Mouse (Mus musculus): Measurements from ENCODE around the gene Cisd3. TPM values are rescaled to one million over a fixed set of nuclear protein-coding genes. Genes with fewer than 3 reads are reported as not detected.
"Not testable (repeated sequence)": the region's sequence is repeated elsewhere in the genome, so short reads cannot be mapped to it uniquely, and the experiment has no call there.

Gene Cisd3
- polyA plus RNA-seq, 1 experiment from 2014 or later: 52.6 TPM

GRCm38 (mm10) chr11:97728730-97729129, 43.1 kb downstream of the Cisd3 start:
- no peak overlapping the region for H3K27ac ChIP-seq (replicated peaks in 1 of 2; ENCODE audit: control insufficient read depth in 1 of 2, insufficient read depth in 1 of 2, low read depth in 2 of 2, low read length in 2 of 2)
- no peaks in the 10 kb centered on the region for H3K27me3 ChIP-seq (ENCODE audit: control insufficient read depth, insufficient read depth, low read length)
- no peaks in the 10 kb centered on the region for H3K9me3 ChIP-seq (ENCODE audit: control insufficient read depth, low read length)
- peaks cover 77% of the 10 kb centered on the region for H3K36me3 ChIP-seq (ENCODE audit: control insufficient read depth, insufficient read depth, low read length)
- 59% methylated on average over 7 of the region's 7 CpGs for WGBS
- H3K4me2 ChIP-seq (ENCODE audit: low read length): no peak overlapping the region
- H3K4me3 ChIP-seq (ENCODE audit: control insufficient read depth in 1 of 2, insufficient read depth in 1 of 2, low read depth in 1 of 2, low read length in 2 of 2): no peak overlapping the region
- H3K4me1 ChIP-seq (ENCODE audit: control insufficient read depth in 2 of 2, insufficient read depth in 2 of 2, low read length in 2 of 2): no peaks in the 10 kb centered on the region; a peak in 1 of 4 replicates
- no peak overlapping the region for H3K9ac ChIP-seq (ENCODE audit: low read length)
- ATAC-seq (ENCODE audit: insufficient number of reproducible peaks, insufficient read depth, low FRiP score, low read depth): no peak

- H3K27me3 ChIP-seq (ENCODE audit: control insufficient read depth, insufficient read depth, low read length): no peaks in the 10 kb centered on the region
- no peak overlapping the region; the same call in 1 of the 2 replicates for H3K9ac ChIP-seq (ENCODE audit: low read length)
- H3K27ac ChIP-seq (replicated peaks in 1 of 2; ENCODE audit: control insufficient read depth in 1 of 2, insufficient read depth in 1 of 2, low read depth in 2 of 2, low read length in 2 of 2): no peak overlapping the region
- H3K36me3 ChIP-seq (ENCODE audit: control insufficient read depth, insufficient read depth, low read length): peaks cover 33% of the 10 kb centered on the region
- ATAC-seq (ENCODE audit: insufficient number of reproducible peaks, insufficient read depth, low FRiP score, low read depth): no peak
- H3K9me3 ChIP-seq (ENCODE audit: control insufficient read depth, low read length): no peaks in the 10 kb centered on the region
- WGBS: 53% methylated on average over 10 of the region's 10 CpGs
- no peak overlapping the region for H3K4me2 ChIP-seq (ENCODE audit: low read length)
- H3K4me1 ChIP-seq (ENCODE audit: control insufficient read depth in 2 of 2, insufficient read depth in 2 of 2, low read length in 2 of 2): no peaks in the 10 kb centered on the region
- no peak overlapping the region for H3K4me3 ChIP-seq (ENCODE audit: control insufficient read depth in 1 of 2, insufficient read depth in 1 of 2, low read depth in 1 of 2, low read length in 2 of 2)
These were observed 48.1 kb downstream of the Cisd3 start for GRCm38 (mm10) chr11:97733689-97734088.

- H3K4me3 ChIP-seq (ENCODE audit: control insufficient read depth in 1 of 2, insufficient read depth in 1 of 2, low read depth in 1 of 2, low read length in 2 of 2); H3K27ac ChIP-seq (replicated peaks in 1 of 2; ENCODE audit: control insufficient read depth in 1 of 2, insufficient read depth in 1 of 2, low read depth in 2 of 2, low read length in 2 of 2); ATAC-seq (ENCODE audit: insufficient number of reproducible peaks, insufficient read depth, low FRiP score, low read depth); H3K4me2 ChIP-seq (ENCODE audit: low read length); H3K9ac ChIP-seq (ENCODE audit: low read length); H3K27me3 ChIP-seq (ENCODE audit: control insufficient read depth, insufficient read depth, low read length); H3K9me3 ChIP-seq (ENCODE audit: control insufficient read depth, low read length); H3K4me1 ChIP-seq (ENCODE audit: control insufficient read depth in 2 of 2, insufficient read depth in 2 of 2, low read length in 2 of 2): not testable (repeated sequence)
- peaks cover 23% of the 10 kb centered on the region for H3K36me3 ChIP-seq (ENCODE audit: control insufficient read depth, insufficient read depth, low read length)
- 85% methylated on average over 5 of the region's 5 CpGs for WGBS
These were observed 49.2 kb downstream of the Cisd3 start for GRCm38 (mm10) chr11:97734810-97735209.

DNA sequence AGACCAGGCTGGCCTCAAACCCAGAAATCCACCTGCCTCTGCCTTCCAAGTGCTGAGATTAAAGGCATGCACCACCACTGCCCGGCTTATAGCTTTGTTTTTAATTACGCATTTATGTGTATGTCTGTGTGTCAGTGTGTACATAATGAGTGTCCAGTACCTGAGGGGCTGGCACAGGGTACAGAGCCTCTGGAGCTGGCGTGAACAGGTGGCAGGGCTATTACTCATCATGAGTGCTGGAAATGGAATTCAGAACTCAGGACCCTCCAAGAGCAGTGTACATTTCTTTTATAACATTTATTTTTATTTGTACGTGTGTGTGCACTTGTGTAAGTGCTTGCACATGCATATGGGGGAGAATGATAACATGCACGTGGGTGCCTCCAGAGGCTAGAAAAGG, 51.0 kb downstream of the Cisd3 start:
- Histone ChIP-seq H3K4me1 (ENCODE audit: control insufficient read depth in 2 of 2, insufficient read depth in 2 of 2, low read length in 2 of 2) (no peaks in the 10 kb centered on the region), H3K27me3 (ENCODE audit: control insufficient read depth, insufficient read depth, low read length) (no peaks in the 10 kb centered on the region), H3K27ac (replicated peaks in 1 of 2; ENCODE audit: control insufficient read depth in 1 of 2, insufficient read depth in 1 of 2, low read depth in 2 of 2, low read length in 2 of 2) (no peak overlapping the region), H3K4me2 (ENCODE audit: low read length) (no peak overlapping the region), H3K36me3 (ENCODE audit: control insufficient read depth, insufficient read depth, low read length) (peaks cover 8% of the 10 kb centered on the region), H3K9ac (ENCODE audit: low read length) (no peak overlapping the region), H3K4me3 (ENCODE audit: control insufficient read depth in 1 of 2, insufficient read depth in 1 of 2, low read depth in 1 of 2, low read length in 2 of 2) (no peak overlapping the region), H3K9me3 (ENCODE audit: control insufficient read depth, low read length) (no peaks in the 10 kb centered on the region)
- WGBS: 82% methylated on average over 5 of the region's 5 CpGs
- ATAC-seq (ENCODE audit: insufficient number of reproducible peaks, insufficient read depth, low FRiP score, low read depth): no peak

GRCm38 (mm10) chr11:97737600-97737999, 52.0 kb downstream of the Cisd3 start:
- H3K4me3 ChIP-seq (ENCODE audit: control insufficient read depth in 1 of 2, insufficient read depth in 1 of 2, low read depth in 1 of 2, low read length in 2 of 2): no peak overlapping the region

More at GRCm38 (mm10) chr11:97737600-97737999, 52.0 kb downstream of the Cisd3 start:
- H3K27ac ChIP-seq (replicated peaks in 1 of 2; ENCODE audit: control insufficient read depth in 1 of 2, insufficient read depth in 1 of 2, low read depth in 2 of 2, low read length in 2 of 2): no peak overlapping the region
- no peak overlapping the region for H3K9ac ChIP-seq (ENCODE audit: low read length)
- H3K4me2 ChIP-seq (ENCODE audit: low read length): no peak overlapping the region
- no peaks in the 10 kb centered on the region for H3K36me3 ChIP-seq (ENCODE audit: control insufficient read depth, insufficient read depth, low read length)
- no peaks in the 10 kb centered on the region for H3K9me3 ChIP-seq (ENCODE audit: control insufficient read depth, low read length)
- peaks cover 2 to 4% of the 10 kb centered on the region in 2 experiments; a peak in 2 of 4 replicates for H3K4me1 ChIP-seq (ENCODE audit: control insufficient read depth in 2 of 2, insufficient read depth in 2 of 2, low read length in 2 of 2)
- H3K27me3 ChIP-seq (ENCODE audit: control insufficient read depth, insufficient read depth, low read length): no peaks in the 10 kb centered on the region
- no peak for ATAC-seq (ENCODE audit: insufficient number of reproducible peaks, insufficient read depth, low FRiP score, low read depth)
- 74% methylated on average over 4 of the region's 4 CpGs for WGBS

Small RNA genes lying within 50 kb of the gene (microRNA-seq; reads per million reads assigned to microRNA genes)
- gene Gm24158 (not detected), gene Mir6927 (1.1 reads per million)

Other genes with a start within 250 kb of the Cisd3 start
- 0.19 TPM in 1 of 2 replicates, not detected in the other for gene 4933428G20Rik, start 185.5 kb upstream of the Cisd3 start, polyA plus RNA-seq (2014; fragmentation: Nextera tagmentation; extraction: Ambion mirVana)
- 0.22 TPM in 1 of 2 replicates, not detected in the other for gene Srcin1, start 109.6 kb upstream of the Cisd3 start, polyA plus RNA-seq (2014; fragmentation: Nextera tagmentation; extraction: Ambion mirVana)
- 0.77 and 1.00 TPM in 2 replicates for gene Epop, start 56.1 kb upstream of the Cisd3 start, polyA plus RNA-seq (2014; fragmentation: Nextera tagmentation; extraction: Ambion mirVana)
- gene Mllt6, start 22.4 kb upstream of the Cisd3 start, polyA plus RNA-seq (2014; fragmentation: Nextera tagmentation; extraction: Ambion mirVana): 3.2 and 3.3 TPM in 2 replicates
- gene Pcgf2, start 14.7 kb downstream of the Cisd3 start, polyA plus RNA-seq (2014; fragmentation: Nextera tagmentation; extraction: Ambion mirVana): 12.5 and 14.5 TPM in 2 replicates
- gene Psmb3, start 17.6 kb downstream of the Cisd3 start, polyA plus RNA-seq (2014; fragmentation: Nextera tagmentation; extraction: Ambion mirVana): 430 and 441 TPM in 2 replicates
- gene Pip4k2b, start 58.9 kb downstream of the Cisd3 start, polyA plus RNA-seq (2014; fragmentation: Nextera tagmentation; extraction: Ambion mirVana): 0.80 and 1.1 TPM in 2 replicates
- 9.0 and 9.8 TPM in 2 replicates for gene Cwc25, start 80.7 kb downstream of the Cisd3 start, polyA plus RNA-seq (2014; fragmentation: Nextera tagmentation; extraction: Ambion mirVana)
- gene 1700001P01Rik, start 90.1 kb downstream of the Cisd3 start, polyA plus RNA-seq (2014; fragmentation: Nextera tagmentation; extraction: Ambion mirVana): not detected in 2 replicates
- gene Rpl23, start 96.6 kb downstream of the Cisd3 start, polyA plus RNA-seq (2014; fragmentation: Nextera tagmentation; extraction: Ambion mirVana): 499 and 536 TPM in 2 replicates
- 26.5 and 28.1 TPM in 2 replicates for gene Lasp1, start 113.2 kb downstream of the Cisd3 start, polyA plus RNA-seq (2014; fragmentation: Nextera tagmentation; extraction: Ambion mirVana)
- gene B230217C12Rik, start 155.0 kb downstream of the Cisd3 start, polyA plus RNA-seq (2014; fragmentation: Nextera tagmentation; extraction: Ambion mirVana): 4.2 and 5.5 TPM in 2 replicates
- gene Fbxo47, start 198.3 kb downstream of the Cisd3 start, polyA plus RNA-seq (2014; fragmentation: Nextera tagmentation; extraction: Ambion mirVana): 1.2 and 1.5 TPM in 2 replicates

All from heart, embryonic 14.5 days (tissue).